Mouse (Mus musculus) neural tube, postnatal 0 days (tissue): ENCODE data around the gene Nono. TPM values are rescaled to one million over a fixed set of nuclear protein-coding genes. Genes with fewer than 3 reads are reported as not detected.

Experiments used
- polyA plus RNA-seq: library from polyadenylated mRNA; unstranded; fragments of >200 nt; fragmentation: Nextera tagmentation; extraction: Ambion mirVana; gene quantifications from 2 replicates; pipeline ENCODE4 v1.2.1, GENCODE M21; 2015

Nono gene
- 137 and 153 TPM in 2 replicates for polyA plus RNA-seq

DNA sequence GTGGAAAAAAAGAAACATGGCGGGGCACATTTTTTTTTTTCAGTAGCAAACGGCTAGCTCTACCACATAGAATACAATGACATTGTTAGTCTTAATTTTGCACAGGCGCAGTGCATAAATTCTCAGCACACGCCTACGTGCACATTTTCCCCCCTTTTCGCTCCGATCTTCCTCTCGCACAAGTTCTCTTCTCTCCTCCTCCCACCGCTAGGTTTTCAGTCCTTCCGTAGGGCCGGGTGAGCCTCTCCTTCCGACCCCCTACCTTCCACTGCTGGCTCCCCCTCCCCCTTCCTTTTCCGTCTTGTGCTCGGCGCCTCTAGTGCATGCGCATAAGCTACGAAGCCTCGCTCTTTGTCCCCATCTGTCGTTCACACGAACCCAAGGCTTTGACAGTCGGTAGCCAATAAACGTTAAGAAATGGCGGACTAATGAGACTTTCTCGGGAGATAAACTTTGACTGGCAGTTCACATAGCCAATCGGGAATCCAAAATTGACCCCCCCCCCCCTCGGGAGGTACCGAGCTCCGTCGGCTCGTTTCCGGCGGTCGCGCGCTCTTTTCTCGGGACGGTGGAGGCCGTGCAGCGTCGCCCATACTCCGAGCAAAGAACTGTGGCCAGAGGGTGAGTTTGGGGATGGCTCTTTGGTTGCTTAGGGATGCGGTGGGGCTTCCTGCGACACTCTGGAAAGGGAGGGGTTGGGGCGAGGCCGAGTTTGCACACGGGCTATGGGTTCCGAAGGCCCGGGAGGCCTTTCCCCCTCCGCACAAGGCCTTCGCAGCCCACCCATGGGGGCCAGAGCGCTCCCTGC is at the start of gene Nono:
Nono (plus strand) TSS at position 177 of the 808 bp plus-strand sequence.

DNA sequence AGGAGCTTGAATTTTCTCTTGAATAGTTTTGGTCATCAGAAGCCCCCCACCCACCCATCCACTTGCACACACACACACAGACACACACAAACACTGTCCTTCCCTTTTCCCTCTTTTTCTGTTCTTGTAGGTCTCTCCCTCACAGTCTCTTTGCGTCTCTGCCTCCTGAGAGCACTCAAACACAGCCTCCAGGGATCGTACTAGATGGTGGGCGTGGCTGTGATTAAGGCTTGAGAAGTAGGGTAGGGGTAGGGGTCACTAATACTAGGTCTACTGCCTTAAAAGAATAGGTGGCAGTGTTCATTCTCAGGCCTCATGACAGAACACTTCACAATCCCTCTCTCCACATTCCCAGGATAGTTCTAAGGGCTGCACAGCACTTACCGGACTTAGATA is 8.4 kb upstream of the Nono start, which contains the start of gene Zmym3:
Zmym3 (minus strand) TSS at position 150 of the 396 bp plus-strand sequence.

DNA sequence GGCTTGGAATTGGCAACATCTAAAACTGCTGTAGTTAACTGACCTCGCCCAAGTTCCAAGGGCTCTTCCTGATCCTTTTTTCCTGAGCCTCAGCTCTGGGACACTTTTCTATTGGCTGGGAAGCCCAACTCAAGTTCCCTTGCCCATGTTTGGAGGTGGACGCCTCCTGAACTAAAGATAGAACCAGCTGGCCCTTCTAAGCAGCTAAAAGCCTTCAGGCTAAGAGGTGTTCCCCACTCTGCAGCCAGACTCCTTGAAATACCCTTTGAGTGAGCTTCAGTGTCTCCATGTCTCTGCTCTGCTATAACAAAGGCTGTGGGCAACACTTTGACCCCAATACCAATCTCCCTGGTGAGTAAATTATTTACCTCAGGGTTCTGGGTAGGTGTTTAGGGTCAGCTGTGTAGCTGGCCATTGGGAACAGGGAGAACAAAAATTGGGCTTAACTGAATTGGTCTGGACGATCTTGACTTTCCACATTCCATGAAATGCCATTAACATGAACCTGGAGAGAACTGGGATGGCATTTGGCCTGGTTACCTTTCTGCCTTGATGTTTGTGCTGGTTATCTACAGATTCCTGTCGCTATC is 19.9 kb downstream of the Nono start, which contains the start of gene Itgb1bp2:
Itgb1bp2 (plus strand) TSS at position 203 of the 590 bp plus-strand sequence.

Other genes with a start within 250 kb of the Nono start
- 32.5 and 35.6 TPM in 2 replicates for gene Snx12, start 206.8 kb upstream of the Nono start, polyA plus RNA-seq
- gene Foxo4, start 174.8 kb upstream of the Nono start, polyA plus RNA-seq, result 0.90 and 1.0 TPM in 2 replicates
- 0.22 TPM in 1 of 2 replicates, not detected in the other for gene Gm614, start 165.3 kb upstream of the Nono start, polyA plus RNA-seq
- 4.8 and 5.2 TPM in 2 replicates for gene Il2rg, start 161.1 kb upstream of the Nono start, polyA plus RNA-seq
- not detected in 2 replicates for gene Gm20489, start 160.3 kb upstream of the Nono start, polyA plus RNA-seq
- 18.4 and 21.6 TPM in 2 replicates for gene Med12, start 155.3 kb upstream of the Nono start, polyA plus RNA-seq
- 68.2 and 87.9 TPM in 2 replicates for gene Nlgn3, start 130.2 kb upstream of the Nono start, polyA plus RNA-seq
- gene Gjb1, start 52.9 kb upstream of the Nono start, polyA plus RNA-seq, result 4.9 and 5.6 TPM in 2 replicates
- 82.7 and 94.5 TPM in 2 replicates for gene Zmym3, start 8.5 kb upstream of the Nono start, polyA plus RNA-seq
- gene Itgb1bp2, start 19.8 kb downstream of the Nono start, polyA plus RNA-seq, result 0.66 and 0.98 TPM in 2 replicates
- gene Taf1, start 103.4 kb downstream of the Nono start, polyA plus RNA-seq, result 11.5 and 11.6 TPM in 2 replicates
- 85.8 and 109 TPM in 2 replicates for gene Ogt, start 210.7 kb downstream of the Nono start, polyA plus RNA-seq